Mouse (Mus musculus) limb, embryonic 11.5 days (tissue): ENCODE data around the gene Ifitm7. TPM values are rescaled to one million over a fixed set of nuclear protein-coding genes. Genes with fewer than 3 reads are reported as not detected.

Source experiments
- polyA plus RNA-seq: library from polyadenylated mRNA; unstranded; fragments of >200 nt; fragmentation: Nextera tagmentation; extraction: Ambion mirVana; gene quantifications from 2 replicates; pipeline ENCODE4 v1.2.1, GENCODE M21; 2014

Gene Ifitm7
- polyA plus RNA-seq, 1 experiment from 2014 or later: 0.21 TPM

Other genes with a start within 250 kb of the Ifitm7 start
- 75.0 and 85.3 TPM in 2 replicates for gene Rrn3, start 206.2 kb downstream of the Ifitm7 start, polyA plus RNA-seq
- gene Ntan1, start 168.0 kb downstream of the Ifitm7 start, polyA plus RNA-seq: 153 and 158 TPM in 2 replicates
- 84.4 and 87.6 TPM in 2 replicates for gene Pdxdc1, start 83.8 kb downstream of the Ifitm7 start, polyA plus RNA-seq
- gene Mpv17l, start 83.7 kb downstream of the Ifitm7 start, polyA plus RNA-seq: 2.6 and 3.1 TPM in 2 replicates
- 6.8 and 8.5 TPM in 2 replicates for gene 2900011O08Rik, start 284 bp downstream of the Ifitm7 start, polyA plus RNA-seq
- gene Nde1, start 176.4 kb upstream of the Ifitm7 start, polyA plus RNA-seq: 187 and 189 TPM in 2 replicates
- 21.4 TPM in 2 replicates for gene Marf1, start 176.5 kb upstream of the Ifitm7 start, polyA plus RNA-seq